In the genomic region with DNA sequence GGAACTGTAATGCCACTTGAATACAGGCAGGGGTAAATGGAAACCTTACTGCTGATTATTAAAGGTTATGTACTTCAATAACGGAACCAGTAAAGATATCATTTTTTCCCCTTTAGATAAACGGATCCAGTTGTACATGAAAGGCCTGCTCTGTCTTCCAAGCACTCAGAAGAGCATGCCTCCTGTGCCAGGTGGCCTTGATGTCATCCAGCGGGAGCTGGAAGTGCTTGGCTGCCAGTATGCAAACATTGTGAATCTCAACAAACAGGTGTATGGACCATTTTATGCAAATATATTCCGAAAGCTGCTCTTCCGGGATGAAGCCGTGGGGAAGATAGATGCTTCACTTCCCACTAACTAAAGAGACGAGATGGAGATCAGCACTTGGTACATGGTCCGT, we compare ENCODE assay signal across 32 mouse cellular contexts.
"Had no signal": no experiment of that assay in that cellular context is flagged by ENCODE, and none has a peak within 500 bp of the region (broad histone marks: within the 10 kb centered on the region; RNA-seq: fewer than 3 reads in every experiment).

No protein-coding gene starts in this region.

- ATAC-seq: hindbrain, embryonic 16.5 days; hindbrain, postnatal 0 days; inflammation-experienced regulatory T-cells, adult 6 months; intestine, embryonic 15.5 days; intestine, embryonic 16.5 days; intestine, postnatal 0 days had no signal

- H3K27me3 ChIP-seq: heart, embryonic 12.5 days; heart, embryonic 13.5 days; hindbrain, embryonic 12.5 days; hindbrain, embryonic 13.5 days; hindbrain, embryonic 15.5 days; intestine, embryonic 15.5 days; kidney, embryonic 15.5 days had no signal

- H3K9me3 ChIP-seq: heart, embryonic 12.5 days; heart, embryonic 13.5 days; hindbrain, embryonic 10.5 days; hindbrain, embryonic 12.5 days; hindbrain, embryonic 13.5 days; hindbrain, embryonic 15.5 days; intestine, embryonic 15.5 days; kidney, embryonic 15.5 days had no signal

- H3K4me3 ChIP-seq: heart, embryonic 12.5 days; heart, embryonic 13.5 days; hindbrain, embryonic 10.5 days; hindbrain, embryonic 12.5 days; hindbrain, embryonic 13.5 days; hindbrain, embryonic 15.5 days; intestine, embryonic 15.5 days; kidney, embryonic 15.5 days; layer of hippocampus, adult 2 months; left cerebral cortex, adult 2 months had no signal

- H3K36me3 ChIP-seq: heart, embryonic 12.5 days; hindbrain, embryonic 10.5 days; hindbrain, embryonic 12.5 days; intestine, embryonic 15.5 days; kidney, embryonic 15.5 days had no signal

- H3K4me2 ChIP-seq: heart, embryonic 12.5 days; heart, embryonic 13.5 days; hindbrain, embryonic 12.5 days; hindbrain, embryonic 13.5 days; hindbrain, embryonic 14.5 days; hindbrain, embryonic 15.5 days; intestine, embryonic 15.5 days; kidney, embryonic 15.5 days had no signal

- DNase-seq: heart, postnatal 10 days; heart, postnatal 14 days; heart, postnatal 36 days; kidney, adult 11 months; kidney, adult 18-20 months; kidney, adult 2 months; kidney, adult 8-10 months; kidney, adult 9 months; kidney, postnatal 10 days; kidney, postnatal 14 days; kidney, postnatal 25 days; kidney, postnatal 36 days; kidney, postnatal 4 days; layer of hippocampus, adult 9-11 months; layer of hippocampus, postnatal 36 days had no signal

- H3K4me1 ChIP-seq: hindbrain, embryonic 12.5 days; hindbrain, embryonic 13.5 days; hindbrain, embryonic 15.5 days; intestine, embryonic 15.5 days; kidney, embryonic 15.5 days had no signal

- H3K27ac ChIP-seq: hindbrain, embryonic 10.5 days; hindbrain, embryonic 12.5 days; hindbrain, embryonic 13.5 days; hindbrain, embryonic 14.5 days; hindbrain, embryonic 15.5 days; hindbrain, postnatal 0 days; intestine, embryonic 15.5 days; kidney, embryonic 15.5 days; kidney, postnatal 0 days; layer of hippocampus, adult 2 months; left cerebral cortex, adult 2 months had no signal

- H3K9ac ChIP-seq: heart, embryonic 12.5 days; heart, embryonic 13.5 days; hindbrain, embryonic 12.5 days; hindbrain, embryonic 13.5 days; hindbrain, embryonic 14.5 days; hindbrain, embryonic 15.5 days; intestine, embryonic 15.5 days; kidney, embryonic 15.5 days had no signal
